Mouse (Mus musculus) neural tube, embryonic 10.5 days (tissue): ENCODE data around the gene Parp4.

Source experiments
- DNase-seq: peaks from one replicate; pipeline ENCODE4 v3.0.0-alpha.2; 2017; ENCODE audit warnings: low spot score; ENCODE audit errors: extremely low spot score

Parp4 gene

GRCm38 (mm10) chr14:56605136-56605535, 29.7 kb downstream of the Parp4 start:
- DNase-seq = no peak

GRCm38 (mm10) chr14:56613212-56613611, 37.8 kb downstream of the Parp4 start:
- DNase-seq = no peak

GRCm38 (mm10) chr14:56617470-56617869, 42.1 kb downstream of the Parp4 start:
- no peak for DNase-seq

GRCm38 (mm10) chr14:56620425-56620824, 45.0 kb downstream of the Parp4 start:
- DNase-seq = no peak

- no peak for DNase-seq
Observed at GRCm38 (mm10) chr14:56626202-56626601, 50.8 kb downstream of the Parp4 start.

- DNase-seq = no peak
Observed at GRCm38 (mm10) chr14:56628336-56628735, 52.9 kb downstream of the Parp4 start.

- no peak for DNase-seq
Observed at GRCm38 (mm10) chr14:56631109-56631508, 55.7 kb downstream of the Parp4 start.

- DNase-seq = no peak
Observed at GRCm38 (mm10) chr14:56647206-56647605, 71.8 kb downstream of the Parp4 start.

GRCm38 (mm10) chr14:56649448-56649847, 74.0 kb downstream of the Parp4 start:
- no peak for DNase-seq

- DNase-seq = no peak
Observed at GRCm38 (mm10) chr14:56665651-56666050, 90.2 kb downstream of the Parp4 start.

GRCm38 (mm10) chr14:56666909-56667308, 91.5 kb downstream of the Parp4 start:
- DNase-seq = no peak

- DNase-seq = peak; percentile 100
Observed at GRCm38 (mm10) chr14:56667969-56668802, 92.8 kb downstream of the Parp4 start, which contains the start of gene Mphosph8. Mphosph8 (plus strand) TSS chr14:56668248.

GRCm38 (mm10) chr14:56669046-56669620, 93.7 kb downstream of the Parp4 start:
- no peak for DNase-seq

GRCm38 (mm10) chr14:56685426-56685825, 110.0 kb downstream of the Parp4 start:
- no peak for DNase-seq

GRCm38 (mm10) chr14:56689116-56689515, 113.7 kb downstream of the Parp4 start:
- no peak for DNase-seq

GRCm38 (mm10) chr14:56689766-56690165, 114.3 kb downstream of the Parp4 start:
- DNase-seq = no peak

GRCm38 (mm10) chr14:56695495-56695894, 120.1 kb downstream of the Parp4 start:
- DNase-seq = no peak

GRCm38 (mm10) chr14:56697836-56698235, 122.4 kb downstream of the Parp4 start:
- DNase-seq = peak; percentile 7

GRCm38 (mm10) chr14:56702644-56703043, 127.2 kb downstream of the Parp4 start:
- DNase-seq = no peak

GRCm38 (mm10) chr14:56705687-56706086, 130.3 kb downstream of the Parp4 start:
- DNase-seq = no peak
